Mouse (Mus musculus): Measurements from ENCODE around the gene Ldlrad3. TPM values are rescaled to one million over a fixed set of nuclear protein-coding genes. Genes with fewer than 3 reads are reported as not detected.

Gene Ldlrad3
- 10 to 100 TPM in 1 of 2 experiments, 1 to 10 TPM in 1; 9.6 to 10.6 TPM for total RNA-seq (2021)
- long read RNA-seq, experiment 1, transcript Ldlrad3-201 (6 exons, 3,833 nt) = major isoform, 6 of 10 reads
- long read RNA-seq, experiment 1, partial matches to known transcripts = 2 of 10 reads
- long read RNA-seq, experiment 1, other reads (novel, unspliced or antisense) = 2 of 10 reads
- long read RNA-seq, experiment 2, transcript Ldlrad3-201 (6 exons, 3,833 nt) = major isoform, 10 of 18 reads
- long read RNA-seq, experiment 2, partial matches to known transcripts = 4 of 18 reads
- long read RNA-seq, experiment 2, other reads (novel, unspliced or antisense) = 3 of 18 reads

DNA sequence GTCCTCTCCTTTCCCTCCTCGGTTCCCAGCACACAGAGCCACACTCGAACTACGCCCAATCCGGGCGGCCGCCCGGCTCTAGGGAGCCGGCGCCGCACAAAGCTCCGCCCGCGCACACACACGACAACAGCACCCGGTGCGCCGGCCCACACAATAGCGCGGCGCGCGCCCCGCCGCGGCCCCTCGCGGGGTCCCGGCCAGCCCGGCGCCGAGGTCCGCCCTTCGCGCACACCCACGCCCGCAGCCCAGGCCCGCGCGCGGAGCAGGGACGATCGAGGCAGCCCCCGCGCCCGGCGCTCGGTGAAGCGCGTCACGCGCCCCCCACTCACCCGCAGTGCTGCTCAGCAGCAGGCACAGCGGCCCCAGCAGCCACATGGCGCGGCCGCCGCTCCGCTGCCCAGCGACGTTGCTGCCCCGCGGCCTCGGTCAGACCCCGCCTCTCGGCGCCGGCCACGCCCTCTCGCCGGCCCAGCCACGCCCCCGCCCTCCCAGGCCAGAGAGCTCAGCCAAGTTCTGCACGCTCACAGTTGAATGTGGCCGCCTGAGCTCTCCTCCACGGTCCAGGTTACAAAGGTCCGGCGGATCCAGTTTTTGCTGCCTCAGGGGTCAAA, at the start of gene Ldlrad3:
TSS of gene Ldlrad3 (minus strand) at position 435 of the 611 bp plus-strand sequence.
- intact Hi-C loops (cut with DNase I) = loop anchor here (10.0 kb wide), 1 partner anchor 51 kb away; no protein-coding TSS in a partner anchor

DNA sequence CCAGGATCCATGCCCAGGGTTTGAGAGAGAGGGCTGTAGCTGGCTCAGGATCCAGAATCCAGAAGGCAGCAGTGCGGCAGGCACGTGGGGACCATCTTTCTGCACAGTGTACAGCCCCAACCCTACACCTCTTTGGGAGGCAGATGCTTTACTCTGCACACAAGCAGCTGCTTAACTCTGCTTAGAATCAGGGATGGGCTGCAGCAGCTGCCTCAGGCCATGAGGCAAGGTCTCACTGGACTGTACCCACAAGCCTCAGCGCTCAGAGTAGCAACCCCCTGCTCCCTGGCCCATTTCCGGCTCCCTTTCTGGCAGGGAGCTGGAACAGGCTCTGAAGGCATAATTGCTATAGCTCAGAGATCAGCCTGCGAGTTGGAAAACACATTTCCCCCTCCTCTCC, 45.3 kb upstream of the Ldlrad3 start:
- intact Hi-C loops (cut with DNase I) = no loop called here
- DNase-seq (ENCODE audit: low spot score in 2 of 2) = no peak

More for the DNA sequence above, at the start of gene Ldlrad3:
- peak; percentile 62 to 75 for DNase-seq (ENCODE audit: low spot score in 2 of 2)

DNA sequence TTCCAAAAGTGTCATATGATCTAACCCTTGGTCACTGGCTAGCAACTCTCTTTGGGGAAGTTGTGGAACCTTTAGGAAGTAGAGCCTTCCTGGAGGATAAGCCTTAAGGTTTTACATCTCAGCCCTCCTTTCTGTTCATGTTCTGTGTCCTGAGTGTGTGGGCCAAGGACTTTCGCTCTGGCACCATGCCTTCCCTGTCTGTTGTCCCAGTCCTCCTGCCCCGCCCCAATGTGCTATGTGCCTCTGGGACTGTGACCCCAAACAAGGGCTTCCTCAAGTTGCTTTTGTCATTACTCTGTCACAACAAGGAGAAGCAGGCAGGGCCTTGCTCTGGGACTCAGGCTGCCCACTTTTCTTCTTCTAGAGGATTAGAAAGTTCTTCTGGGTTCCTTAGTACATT, 42.9 kb upstream of the Ldlrad3 start:
- intact Hi-C loops (cut with DNase I) = no loop called here
- DNase-seq (ENCODE audit: low spot score in 2 of 2) = no peak

DNA sequence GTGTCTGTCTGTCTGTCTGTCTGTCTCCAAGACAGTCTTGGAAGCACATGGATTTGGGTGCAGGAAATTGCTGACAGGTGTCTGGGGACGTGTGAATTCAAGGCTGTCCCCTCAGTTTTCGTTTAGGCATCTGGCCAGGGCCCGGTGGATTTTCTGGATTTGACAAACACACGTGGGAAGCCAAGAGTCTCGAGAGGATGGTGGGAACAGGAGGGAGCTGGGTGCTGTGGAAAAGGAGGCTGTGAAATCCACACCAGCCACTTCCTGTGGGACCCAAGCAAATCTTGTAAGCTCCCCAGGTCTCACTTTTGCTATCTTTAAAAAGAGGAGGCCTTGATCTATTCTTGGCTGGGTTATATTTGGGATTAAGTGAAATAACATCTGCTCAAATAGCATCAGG, 42.1 kb upstream of the Ldlrad3 start:
- intact Hi-C loops (cut with DNase I) = no loop called here
- DNase-seq (ENCODE audit: low spot score in 2 of 2) = no peak

DNA sequence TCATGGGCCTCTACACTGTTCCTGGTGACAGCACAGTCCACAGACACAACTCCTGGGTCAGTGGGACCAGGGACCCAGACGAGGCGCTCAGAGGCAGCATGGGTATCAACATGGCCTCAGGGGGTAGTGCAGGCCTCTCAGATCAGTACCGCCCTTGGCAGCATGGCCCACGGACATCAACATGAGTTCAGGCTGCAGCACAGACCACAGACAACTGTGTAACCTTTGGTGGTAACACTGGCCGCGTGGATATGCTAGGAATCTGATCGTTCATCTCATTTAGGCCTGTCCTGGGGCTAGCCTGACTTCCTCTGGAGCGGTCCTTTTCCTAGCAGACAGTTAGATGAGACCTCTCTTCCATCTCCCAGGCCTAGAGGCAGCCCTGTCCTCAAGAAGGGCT, 41.7 kb upstream of the Ldlrad3 start:
- intact Hi-C loops (cut with DNase I) = no loop called here

DNA sequence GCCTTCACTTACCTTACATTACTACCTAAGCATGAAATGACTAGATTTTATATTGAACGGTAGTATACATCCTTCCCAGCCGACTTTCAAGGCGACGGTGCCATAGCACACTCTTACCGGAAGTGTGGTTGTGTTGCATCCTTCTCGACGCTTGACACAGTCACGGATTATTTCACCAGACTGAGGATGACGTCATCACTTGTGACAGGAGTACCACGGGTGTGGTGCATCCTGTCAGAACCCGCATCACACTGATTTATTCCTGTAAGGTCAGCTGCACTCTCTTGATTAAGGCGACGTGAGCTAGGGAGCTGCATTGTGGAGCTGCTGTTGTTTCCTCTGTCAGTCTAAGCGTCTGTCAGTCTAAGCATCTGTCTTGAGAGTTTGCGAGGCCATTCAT, 40.1 kb upstream of the Ldlrad3 start:
- intact Hi-C loops (cut with DNase I) = no loop called here
- DNase-seq (ENCODE audit: low spot score in 2 of 2) = no peak

More for the DNA sequence above, 41.7 kb upstream of the Ldlrad3 start:
- no peak for DNase-seq (ENCODE audit: low spot score in 2 of 2)

DNA sequence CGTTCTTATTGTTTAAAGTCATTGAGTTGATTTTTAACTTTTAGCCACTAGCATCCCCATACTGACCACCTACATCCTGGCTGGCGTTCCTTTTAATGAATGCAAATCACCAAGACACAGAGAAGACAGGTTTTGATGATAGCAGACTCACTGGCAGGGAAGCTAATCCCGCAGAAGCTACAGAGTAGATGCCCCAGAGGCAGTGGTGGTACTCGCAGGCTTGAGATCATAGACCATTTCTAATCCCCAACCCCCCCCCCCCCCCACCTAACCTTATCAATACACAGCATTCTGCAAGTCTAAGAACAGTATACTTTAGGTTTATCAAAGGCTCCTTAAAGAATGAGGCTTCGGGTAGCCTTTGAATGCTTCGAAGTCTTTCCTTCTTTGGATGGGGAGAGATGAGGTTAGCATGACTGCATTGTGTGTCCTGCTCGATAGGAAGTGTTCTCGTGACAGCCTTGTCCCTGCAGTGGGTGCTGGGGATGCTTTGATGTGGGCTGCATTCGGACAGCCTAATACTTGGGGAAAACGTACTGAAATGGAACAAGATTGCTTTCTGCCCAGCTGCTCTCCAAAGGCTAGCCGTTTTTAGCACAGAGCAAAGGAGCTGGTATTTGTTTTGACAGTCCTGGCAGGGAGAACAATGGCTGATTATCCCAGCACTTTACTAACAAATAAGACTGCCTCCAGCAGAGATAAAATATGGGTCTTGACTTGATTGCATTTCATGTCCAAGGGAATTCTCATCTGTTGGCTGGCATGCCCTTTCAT, 37.4 kb upstream of the Ldlrad3 start:
- DNase-seq (ENCODE audit: low spot score in 2 of 2) = no peak

DNA sequence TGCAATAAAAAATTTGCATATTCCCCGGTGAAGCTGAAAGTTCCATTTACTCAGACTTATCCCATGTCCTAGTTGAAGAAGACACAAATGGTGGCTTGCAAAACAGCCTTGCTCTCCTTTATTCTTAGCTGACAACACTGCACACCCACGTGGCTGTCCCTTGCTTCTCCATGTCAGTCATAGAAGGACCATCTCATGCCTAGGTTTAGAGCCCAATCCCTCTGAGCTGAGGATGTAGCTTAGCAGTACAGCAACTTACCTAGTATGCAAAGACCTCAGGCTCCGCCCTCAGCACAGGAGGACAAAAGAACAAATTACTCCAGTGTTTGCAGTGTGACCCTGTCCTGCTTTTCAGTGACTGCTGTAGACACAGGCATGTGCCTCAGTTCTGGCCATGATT, 36.6 kb upstream of the Ldlrad3 start:
- intact Hi-C loops (cut with DNase I) = no loop called here
- no peak for DNase-seq (ENCODE audit: low spot score in 2 of 2)

More for the DNA sequence above, 37.4 kb upstream of the Ldlrad3 start:
- intact Hi-C loops (cut with DNase I) = no loop called here

DNA sequence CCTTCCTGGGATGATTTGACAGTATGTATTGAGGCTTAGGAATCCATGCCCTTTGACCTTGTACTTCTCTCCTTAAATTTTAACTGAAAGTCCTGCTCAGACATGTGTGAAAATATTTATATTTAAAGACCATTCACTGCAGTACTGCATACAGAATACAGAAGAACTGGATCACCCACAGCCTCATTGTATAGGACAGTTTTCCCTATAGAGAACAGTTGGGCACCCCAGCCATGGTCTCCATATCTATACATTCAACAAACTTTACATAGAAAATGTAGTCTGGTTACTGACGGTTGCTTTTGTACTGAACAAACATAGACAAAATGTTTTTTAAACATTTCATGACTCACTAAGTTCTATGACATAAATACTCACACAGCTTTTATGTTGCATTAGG, 30.6 kb upstream of the Ldlrad3 start:
- no peak for DNase-seq (ENCODE audit: low spot score in 2 of 2)
- intact Hi-C loops (cut with DNase I) = no loop called here

DNA sequence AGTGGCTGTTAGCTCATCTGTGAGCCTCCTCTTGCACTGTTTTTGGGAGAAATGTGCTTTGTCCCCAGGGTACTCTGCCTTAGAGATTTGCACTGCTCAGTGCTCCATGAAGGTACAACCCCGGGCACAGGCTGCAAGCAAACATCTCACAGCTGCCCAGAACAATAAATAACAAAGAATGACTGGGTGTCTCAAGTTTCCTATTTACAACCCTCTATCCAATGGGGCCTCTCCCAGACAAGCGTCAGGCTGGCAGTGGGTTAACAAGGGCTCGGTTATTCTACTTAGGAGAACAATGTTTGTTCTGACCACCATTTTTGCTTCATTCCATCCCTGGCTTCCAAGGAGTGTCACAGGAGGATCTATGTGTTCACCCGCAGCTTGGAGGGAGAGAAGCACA, 25.9 kb upstream of the Ldlrad3 start:
- no peak for DNase-seq (ENCODE audit: low spot score in 2 of 2)
- intact Hi-C loops (cut with DNase I) = no loop called here

DNA sequence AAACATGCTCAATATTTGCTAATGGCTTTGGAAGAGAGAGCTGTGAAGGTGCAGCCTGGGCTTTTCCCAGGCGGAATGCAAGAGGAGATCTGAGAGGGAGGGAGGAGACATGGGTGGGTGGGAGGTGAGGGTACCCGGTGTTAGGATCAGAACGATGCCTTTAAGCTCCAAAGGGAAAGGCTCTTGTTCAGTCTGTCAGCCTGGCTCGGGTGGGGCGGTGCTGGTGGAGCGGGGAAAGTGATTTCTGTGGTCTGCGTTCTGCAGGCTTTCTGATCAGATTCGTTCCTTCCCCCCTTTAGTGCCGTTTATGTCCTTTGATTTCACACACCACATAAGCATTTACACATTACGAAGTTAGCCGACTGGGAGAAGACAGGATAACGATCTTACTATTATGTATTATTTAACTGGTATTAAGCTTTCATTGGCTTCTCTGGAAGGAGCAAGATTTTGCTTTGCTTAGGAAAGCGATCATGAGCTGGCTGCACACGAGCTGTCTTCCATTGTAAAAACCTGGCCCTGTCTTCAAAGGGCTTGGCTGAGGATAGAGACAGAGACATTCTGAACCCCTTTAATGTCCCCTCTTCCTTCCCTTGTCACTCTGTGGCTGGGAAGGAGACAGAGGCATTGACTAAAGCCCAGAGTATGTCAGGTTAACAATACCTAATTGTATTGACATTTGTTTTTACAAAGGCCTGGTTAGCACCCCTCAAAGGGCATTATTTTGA, 19.7 kb upstream of the Ldlrad3 start:
- DNase-seq (ENCODE audit: low spot score in 2 of 2) = no peak
- intact Hi-C loops (cut with DNase I) = no loop called here

DNA sequence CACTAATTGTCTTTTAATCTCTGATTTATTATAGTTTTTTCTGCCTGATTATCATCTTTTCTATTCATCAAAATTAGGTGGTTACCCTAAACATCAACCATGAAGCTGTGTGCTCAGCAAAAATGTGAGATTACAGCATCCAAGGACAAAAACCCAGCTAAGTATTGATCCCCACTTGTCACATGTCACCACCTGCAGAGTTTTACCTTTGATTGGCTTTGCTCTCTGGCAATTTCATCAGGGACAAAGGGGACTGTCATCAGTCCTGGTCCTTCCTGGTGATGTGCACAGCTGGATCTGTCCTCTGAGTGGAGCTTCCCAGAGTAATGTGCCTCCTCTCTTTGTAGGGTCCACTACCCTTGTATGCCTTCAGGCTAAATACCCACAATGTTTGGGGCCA, 17.3 kb upstream of the Ldlrad3 start:
- intact Hi-C loops (cut with DNase I) = no loop called here
- DNase-seq (ENCODE audit: low spot score in 2 of 2) = no peak

DNA sequence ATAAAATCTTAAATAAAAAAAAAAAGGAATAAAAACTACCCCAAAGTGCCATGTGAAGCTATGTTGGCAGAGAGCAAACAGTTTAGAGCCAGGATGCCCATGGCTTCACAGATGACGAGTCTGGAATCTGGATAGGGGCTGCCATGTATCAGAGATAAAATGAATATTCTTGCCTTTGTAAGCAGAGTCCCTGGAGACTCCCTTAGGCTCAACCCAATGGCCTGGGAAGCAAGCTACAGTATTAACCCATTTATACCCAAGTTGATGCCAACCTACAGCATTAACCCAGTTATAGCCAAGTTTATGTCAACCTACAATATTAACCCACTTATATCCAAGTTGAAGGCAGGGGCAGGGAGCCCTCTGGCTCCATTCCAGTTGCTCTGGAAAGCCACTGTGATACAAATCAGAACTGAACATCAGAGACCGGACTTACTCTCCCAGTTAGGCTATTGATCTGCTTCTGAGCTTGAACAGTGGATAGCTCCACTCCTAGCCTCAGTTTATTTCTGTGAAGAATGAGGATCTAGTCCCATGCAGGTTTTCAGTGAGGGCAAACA, 16.1 kb upstream of the Ldlrad3 start:
- intact Hi-C loops (cut with DNase I) = no loop called here
- DNase-seq (ENCODE audit: low spot score in 2 of 2) = no peak

DNA sequence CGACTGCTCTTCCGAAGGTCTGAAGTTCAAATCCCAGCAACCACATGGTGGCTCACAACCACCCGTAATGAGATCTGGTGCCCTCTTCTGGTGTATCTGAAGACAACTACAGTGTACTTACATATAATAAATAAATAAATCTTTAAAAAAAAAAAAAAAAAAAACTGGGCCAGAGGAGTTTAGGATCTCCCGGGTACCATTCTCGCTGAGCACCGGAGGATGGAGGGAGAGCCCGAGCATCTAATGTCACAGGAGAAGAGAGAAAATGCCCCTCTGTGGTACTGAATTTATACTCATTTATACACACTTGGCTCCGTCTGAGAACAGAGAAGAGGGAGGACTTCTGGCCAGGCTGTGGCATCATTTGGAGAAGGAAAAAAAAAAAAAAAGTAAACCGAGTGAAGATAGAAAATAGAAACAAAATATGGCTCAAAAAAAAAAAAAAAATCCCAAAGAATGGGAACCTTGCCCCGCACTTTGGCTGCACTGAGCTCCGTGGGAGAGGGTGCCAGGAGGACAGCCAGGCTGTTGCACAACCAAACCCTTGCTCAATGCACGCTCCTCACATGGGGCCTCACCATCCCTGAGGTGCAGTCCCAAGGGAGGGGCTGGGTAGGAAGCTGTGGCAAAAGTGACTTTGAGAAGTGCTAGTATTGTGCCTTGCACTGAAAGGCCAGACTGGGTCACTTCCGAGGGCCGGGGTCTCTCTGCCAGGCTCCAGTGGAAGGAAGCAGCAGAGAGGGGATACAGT, 15.2 kb upstream of the Ldlrad3 start:
- no peak for DNase-seq (ENCODE audit: low spot score in 2 of 2)
- intact Hi-C loops (cut with DNase I) = no loop called here

DNA sequence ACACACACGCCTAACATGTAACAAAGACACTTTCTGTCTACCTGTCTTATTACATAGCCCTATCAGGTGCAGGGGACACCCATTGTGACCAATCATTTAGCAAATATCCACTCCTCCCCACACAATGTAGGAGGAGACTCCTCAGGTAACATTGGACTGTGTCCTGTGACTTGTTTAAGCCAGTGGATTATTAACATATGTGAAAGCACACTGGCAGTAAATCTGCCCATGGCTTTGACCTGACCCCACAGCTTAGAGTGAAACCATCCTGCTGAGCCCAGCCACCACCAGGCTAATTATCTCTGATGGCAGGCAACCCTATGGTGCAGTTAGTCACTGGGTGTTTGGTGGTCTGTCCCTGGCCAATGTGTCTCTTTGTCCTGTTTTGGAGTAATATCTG, 11.1 kb upstream of the Ldlrad3 start:
- no peak for DNase-seq (ENCODE audit: low spot score in 2 of 2)
- intact Hi-C loops (cut with DNase I) = no loop called here

DNA sequence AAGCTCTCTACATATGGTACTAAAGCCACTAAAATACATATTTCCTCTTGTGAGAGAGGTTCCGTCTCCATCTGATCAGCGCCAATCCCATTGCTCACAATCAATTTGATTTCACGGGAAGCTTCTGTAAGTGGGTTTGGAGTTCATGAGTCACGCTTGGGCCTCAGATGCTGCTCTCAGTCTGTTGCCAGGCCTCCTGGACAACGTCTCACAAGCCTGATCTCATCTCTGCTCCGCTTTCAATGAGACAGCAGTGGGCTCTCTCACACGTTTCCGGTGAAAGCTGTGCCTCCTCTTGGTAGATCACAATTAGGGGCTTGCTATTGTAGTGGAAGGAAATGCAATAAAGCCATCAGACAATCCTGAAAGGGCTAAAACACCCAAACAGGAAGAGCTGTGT, 10.5 kb upstream of the Ldlrad3 start:
- DNase-seq (ENCODE audit: low spot score in 2 of 2) = no peak
- intact Hi-C loops (cut with DNase I) = no loop called here

DNA sequence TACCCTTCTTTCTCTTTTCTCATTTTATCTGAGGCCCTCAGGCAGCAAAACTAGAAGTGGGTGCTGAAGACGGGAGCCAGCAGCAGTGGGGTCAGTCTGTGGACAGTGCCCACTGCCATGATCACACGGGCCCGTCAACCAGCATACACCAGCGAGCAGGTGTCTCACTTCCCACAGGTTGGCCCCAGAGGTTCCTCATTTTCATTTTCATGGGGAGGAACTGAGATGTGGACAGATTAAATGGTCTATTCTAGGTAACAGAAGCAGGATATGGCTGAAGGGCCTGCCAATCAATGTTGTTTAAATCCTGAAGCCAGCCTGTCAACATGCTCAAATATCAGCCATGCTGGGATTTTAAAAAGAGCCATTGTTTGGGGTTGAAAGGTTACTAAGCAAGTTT, 9.3 kb upstream of the Ldlrad3 start:
- no peak for DNase-seq (ENCODE audit: low spot score in 2 of 2)
- intact Hi-C loops (cut with DNase I) = no loop called here

DNA sequence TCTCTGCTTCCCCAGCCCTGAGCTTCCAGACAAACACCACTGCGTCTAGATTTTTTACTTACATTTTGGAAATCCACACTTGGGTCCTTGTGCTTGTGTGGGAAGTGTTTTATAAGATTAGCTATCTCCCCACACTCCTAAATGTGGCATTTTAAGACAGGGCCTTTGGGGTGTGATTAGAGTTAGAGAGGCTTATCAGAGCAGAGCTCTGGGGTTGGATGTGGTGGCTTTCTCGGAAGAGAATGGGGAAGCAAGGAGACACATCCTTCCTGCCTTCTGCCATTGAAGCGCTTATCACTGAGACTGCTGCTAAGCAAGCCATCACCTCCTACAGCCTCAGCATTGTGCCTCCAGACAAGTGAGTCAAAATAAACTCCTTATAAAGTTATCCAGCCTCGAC, 8.1 kb upstream of the Ldlrad3 start:
- DNase-seq (ENCODE audit: low spot score in 2 of 2) = no peak
- intact Hi-C loops (cut with DNase I) = no loop called here

Data from left cerebral cortex, postnatal 14 days (tissue).